Mouse (Mus musculus) stomach, postnatal 0 days (tissue): ENCODE results near the gene Ctnna2. TPM values are rescaled to one million over a fixed set of nuclear protein-coding genes. Genes with fewer than 3 reads are reported as not detected.

Experiments
- ATAC-seq: fragments of 200-750 bp; cut with Nextera tagmentation; 2 replicates; pipeline ENCODE4 v1.8.0; 2017; ENCODE audit not compliant: low FRiP score, low TSS enrichment
- DNase-seq: peaks from one replicate; pipeline ENCODE4 v3.0.0-alpha.2; 2016; ENCODE audit warnings: low spot score
- H3K27ac ChIP-seq: fragments of 300-500 bp; sonication (generic); replicated peaks from 2 replicates; pipeline ENCODE4 v1.5.1; 2014; ENCODE audit warnings: mild to moderate bottlenecking, control low read depth
- H3K27me3 ChIP-seq: fragments of 300-500 bp; sonication (generic); 2 replicates; pipeline ENCODE4 v1.6.1; 2014; ENCODE audit warnings: low read length; ENCODE audit not compliant: control insufficient read depth, insufficient read depth
- H3K36me3 ChIP-seq: fragments of 300-500 bp; sonication (generic); 2 replicates; pipeline ENCODE4 v1.6.1; 2014; ENCODE audit warnings: low read length, mixed read lengths; ENCODE audit not compliant: control insufficient read depth, insufficient read depth
- H3K4me1 ChIP-seq: fragments of 300-500 bp; sonication (generic); replicated peaks from 2 replicates; pipeline ENCODE4 v1.6.1; 2014; ENCODE audit warnings: antibody characterized with exemption; ENCODE audit not compliant: control insufficient read depth, insufficient read depth
- H3K4me2 ChIP-seq: fragments of 300-500 bp; sonication (generic); replicated peaks from 2 replicates; pipeline ENCODE4 v1.6.1; 2014; ENCODE audit warnings: low read depth, mild to moderate bottlenecking, control low read depth, moderate library complexity
- H3K4me3 ChIP-seq: fragments of 300-500 bp; sonication (generic); 2 replicates; pipeline ENCODE4 v1.5.1; 2014; ENCODE audit warnings: low read depth, low read length, control low read depth
- H3K9ac ChIP-seq: fragments of 300-500 bp; sonication (generic); 2 replicates; pipeline ENCODE4 v1.6.1; 2014; ENCODE audit warnings: mild to moderate bottlenecking, low read length, control low read depth, mixed read lengths
- H3K9me3 ChIP-seq: fragments of 300-500 bp; sonication (generic); 2 replicates; pipeline ENCODE4 v1.6.1; 2016; ENCODE audit warnings: low read length; ENCODE audit not compliant: control insufficient read depth
- CTCF ChIP-seq: IDR thresholded peaks from 2 replicates; pipeline ENCODE4 v1.5.1; 2016; ENCODE audit warnings: antibody characterized with exemption, low read depth, mild to moderate bottlenecking, moderate library complexity
- EP300 ChIP-seq: optimal IDR thresholded peaks from 2 replicates; pipeline ENCODE3; 2016; ENCODE audit warnings: antibody characterized with exemption
- WGBS: fragments of 180-500 bp; shearing (Covaris S2); extraction: QIAGEN DNeasy Blood & Tissue Kit; methylation state at CpG from one replicate; pipeline ENCODE4 v1.1.7; 2014; 5-methylcytosine and 5-hydroxymethylcytosine counted together
- polyA plus RNA-seq: library from polyadenylated mRNA; unstranded; fragments of >200 nt; fragmentation: Nextera tagmentation; extraction: Ambion mirVana; gene quantifications from 2 replicates; pipeline ENCODE4 v1.2.1, GENCODE M21; 2015

The Ctnna2 gene
- polyA plus RNA-seq, 1 experiment from 2014 or later: 1.9 TPM

- ATAC-seq (no peak), DNase-seq (no peak)
- no peak overlapping the region for H3K27ac ChIP-seq
- no peaks in the 10 kb centered on the region for H3K4me1 ChIP-seq
- H3K4me2 ChIP-seq: no peak overlapping the region
- no peaks in the 10 kb centered on the region for H3K27me3 ChIP-seq
- H3K4me3 ChIP-seq: no peak overlapping the region
- 85% methylated on average over 3 of the region's 3 CpGs for WGBS
- H3K9ac ChIP-seq: no peak overlapping the region
- H3K9me3 ChIP-seq: no peaks in the 10 kb centered on the region
- no peaks in the 10 kb centered on the region for H3K36me3 ChIP-seq
- TF ChIP-seq EP300 (no peak), CTCF (no peak)
Observed at GRCm38 (mm10) chr6:77811041-77811440, 168.5 kb downstream of the Ctnna2 start.

GRCm38 (mm10) chr6:77802604-77803003 lies 176.9 kb downstream of the Ctnna2 start:
- TF ChIP-seq EP300 (no peak), CTCF (no peak)
- 92% methylated on average over 3 of the region's 3 CpGs for WGBS
- no peak for DNase-seq

GRCm38 (mm10) chr6:77783342-77783741 lies 196.2 kb downstream of the Ctnna2 start:
- Histone ChIP-seq H3K4me3 (no peak overlapping the region), H3K4me1 (no peaks in the 10 kb centered on the region), H3K27ac (no peak overlapping the region), H3K27me3 (no peaks in the 10 kb centered on the region), H3K9ac (no peak overlapping the region), H3K4me2 (no peak overlapping the region), H3K36me3 (no peaks in the 10 kb centered on the region), H3K9me3 (no peaks in the 10 kb centered on the region)
- no peak for ATAC-seq
- TF ChIP-seq EP300 (no peak), CTCF (no peak)
- DNase-seq: no peak
- WGBS: 55% methylated on average over 3 of the region's 3 CpGs

More at GRCm38 (mm10) chr6:77802604-77803003, 176.9 kb downstream of the Ctnna2 start:
- H3K9me3 ChIP-seq: no peaks in the 10 kb centered on the region
- no peaks in the 10 kb centered on the region for H3K36me3 ChIP-seq
- H3K4me2 ChIP-seq: no peak overlapping the region
- no peak overlapping the region for H3K4me3 ChIP-seq
- H3K27ac ChIP-seq: no peak overlapping the region
- no peak for ATAC-seq
- no peaks in the 10 kb centered on the region for H3K27me3 ChIP-seq
- H3K9ac ChIP-seq: no peak overlapping the region
- H3K4me1 ChIP-seq: no peaks in the 10 kb centered on the region

GRCm38 (mm10) chr6:77768357-77769103 lies 211.0 kb downstream of the Ctnna2 start:
- ATAC-seq: no peak
- no peak overlapping the region for H3K4me2 ChIP-seq

GRCm38 (mm10) chr6:77758164-77758563 lies 221.3 kb downstream of the Ctnna2 start:
- 57% methylated on average over 3 of the region's 3 CpGs for WGBS
- H3K36me3 ChIP-seq: no peaks in the 10 kb centered on the region
- no peaks in the 10 kb centered on the region for H3K4me1 ChIP-seq
- ATAC-seq (no peak), DNase-seq (no peak)
- no peak overlapping the region for H3K27ac ChIP-seq
- no peak overlapping the region for H3K4me3 ChIP-seq
- no peak overlapping the region for H3K9ac ChIP-seq
- no peaks in the 10 kb centered on the region for H3K27me3 ChIP-seq
- no peaks in the 10 kb centered on the region for H3K9me3 ChIP-seq
- TF ChIP-seq CTCF: no peak
- no peak for TF ChIP-seq EP300
- H3K4me2 ChIP-seq: no peak overlapping the region

More at GRCm38 (mm10) chr6:77768357-77769103, 211.0 kb downstream of the Ctnna2 start:
- H3K4me3 ChIP-seq: no peak overlapping the region
- H3K36me3 ChIP-seq: no peaks in the 10 kb centered on the region
- WGBS: 84% methylated on average over 10 of the region's 10 CpGs
- no peak for DNase-seq
- H3K27me3 ChIP-seq: no peaks in the 10 kb centered on the region
- H3K9me3 ChIP-seq: no peaks in the 10 kb centered on the region
- H3K9ac ChIP-seq: no peak overlapping the region
- no peak for TF ChIP-seq EP300
- TF ChIP-seq CTCF: no peak
- H3K4me1 ChIP-seq: no peaks in the 10 kb centered on the region
- H3K27ac ChIP-seq: no peak overlapping the region

GRCm38 (mm10) chr6:77745426-77745825 lies 234.1 kb downstream of the Ctnna2 start:
- DNase-seq (no peak), ATAC-seq (no peak)
- WGBS: 75% methylated on average over 5 of the region's 5 CpGs
- H3K4me1 ChIP-seq: no peaks in the 10 kb centered on the region
- no peak overlapping the region for H3K27ac ChIP-seq
- H3K36me3 ChIP-seq: no peaks in the 10 kb centered on the region
- TF ChIP-seq EP300: no peak
- no peak for TF ChIP-seq CTCF
- H3K4me2 ChIP-seq: no peak overlapping the region
- no peaks in the 10 kb centered on the region for H3K27me3 ChIP-seq
- no peak overlapping the region for H3K4me3 ChIP-seq
- no peak overlapping the region for H3K9ac ChIP-seq
- no peaks in the 10 kb centered on the region for H3K9me3 ChIP-seq
